Mouse (Mus musculus) stomach, embryonic 14.5 days (tissue): Measurements from ENCODE around the gene Fam213b. TPM values are rescaled to one million over a fixed set of nuclear protein-coding genes. Genes with fewer than 3 reads are reported as not detected.

Experiments
- ATAC-seq: fragments of 200-750 bp; cut with Nextera tagmentation; 2 replicates; pipeline ENCODE4 v1.8.0; 2017; ENCODE audit warnings: low read depth, moderate TSS enrichment; ENCODE audit not compliant: insufficient number of reproducible peaks, insufficient read depth, low FRiP score
- H3K27ac ChIP-seq: fragments of 300-500 bp; sonication (generic); 2 replicates; pipeline ENCODE4 v1.5.1; 2014; ENCODE audit warnings: mild to moderate bottlenecking, low read length, moderate library complexity, mixed read lengths
- H3K27me3 ChIP-seq: fragments of 300-500 bp; sonication (generic); 2 replicates; pipeline ENCODE4 v1.6.1; 2014; ENCODE audit warnings: low read length, control low read depth, mixed read lengths; ENCODE audit not compliant: control insufficient read depth, insufficient read depth
- H3K36me3 ChIP-seq: fragments of 300-500 bp; sonication (generic); 2 replicates; pipeline ENCODE4 v1.6.1; 2014; ENCODE audit warnings: mild to moderate bottlenecking, control low read depth, low read length, moderate library complexity, mixed read lengths; ENCODE audit not compliant: control insufficient read depth, insufficient read depth
- H3K4me1 ChIP-seq: fragments of 300-500 bp; sonication (generic); 2 replicates; pipeline ENCODE4 v1.6.1; 2014; ENCODE audit warnings: low read length, control low read depth, mixed read lengths; ENCODE audit not compliant: control insufficient read depth, insufficient read depth
- H3K4me2 ChIP-seq: fragments of 300-500 bp; sonication (generic); replicated peaks from 2 replicates; pipeline ENCODE4 v1.6.1; 2014; ENCODE audit warnings: low read depth, low read length, control low read depth
- H3K4me3 ChIP-seq: fragments of 300-500 bp; sonication (generic); 2 replicates; pipeline ENCODE4 v1.5.1; 2014; ENCODE audit warnings: low read depth, low read length, control low read depth
- H3K9ac ChIP-seq: fragments of 300-500 bp; sonication (generic); replicated peaks from 2 replicates; pipeline ENCODE4 v1.6.1; 2014; ENCODE audit warnings: low read depth, mild to moderate bottlenecking, control low read depth, low read length, moderate library complexity, mixed read lengths
- H3K9me3 ChIP-seq: fragments of 300-500 bp; sonication (generic); 2 replicates; pipeline ENCODE4 v1.6.1; 2016; ENCODE audit warnings: low read depth, low read length, control low read depth; ENCODE audit not compliant: control insufficient read depth
- WGBS: fragments of 180-500 bp; shearing (Covaris S2); extraction: QIAGEN DNeasy Blood & Tissue Kit; methylation state at CpG from one replicate; pipeline ENCODE4 v1.1.7; 2014; 5-methylcytosine and 5-hydroxymethylcytosine counted together
- polyA plus RNA-seq: library from polyadenylated mRNA; unstranded; fragments of >200 nt; fragmentation: Nextera tagmentation; extraction: Ambion mirVana; gene quantifications from 2 replicates; pipeline ENCODE4 v1.2.1, GENCODE M21; 2014

Gene Fam213b
- polyA plus RNA-seq, 1 experiment from 2014 or later, result 42.5 TPM

DNA sequence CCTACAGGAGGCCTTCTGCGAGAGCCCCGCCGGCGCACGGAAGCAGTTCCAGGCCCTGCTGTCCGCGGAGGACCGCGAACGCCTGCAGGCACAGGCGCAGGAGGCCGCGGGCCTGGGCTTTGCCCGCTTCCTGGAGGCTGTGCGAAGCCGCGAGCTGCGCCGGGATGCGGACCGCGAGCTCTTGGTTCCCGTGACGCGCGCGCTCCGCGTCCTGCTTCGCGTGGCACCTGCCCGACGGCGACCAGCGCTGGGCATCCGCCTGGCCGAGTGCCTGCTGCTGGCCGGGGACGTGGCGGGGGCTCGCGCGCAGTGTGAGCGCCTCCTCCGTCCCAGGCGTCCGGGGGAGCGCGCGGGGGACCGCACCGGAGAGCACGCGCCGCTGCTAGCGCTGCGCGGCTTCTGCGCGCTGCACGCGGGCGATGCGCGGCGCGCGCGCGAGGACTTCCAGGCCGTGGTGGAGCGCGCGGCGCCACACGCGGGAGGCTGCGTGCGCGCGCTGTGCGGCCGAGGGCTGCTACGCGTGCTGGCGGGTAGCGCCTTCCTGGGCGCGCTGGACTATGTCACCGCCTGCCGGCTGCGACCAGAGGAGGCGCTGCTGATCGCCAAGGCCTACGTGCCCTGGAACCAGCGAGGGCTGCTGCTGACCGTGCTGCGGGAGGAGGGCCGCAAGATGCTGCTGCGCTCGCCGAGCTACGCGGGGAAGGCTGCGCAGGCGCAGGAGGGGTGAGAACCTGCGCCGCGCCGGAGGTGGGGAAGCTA, 43.0 kb downstream of the Fam213b start:
- H3K4me1 ChIP-seq, result peaks cover 8% of the 10 kb centered on the region; the same call in 1 of the 2 replicates
- peak overlapping the region; percentile 46 for H3K4me3 ChIP-seq
- H3K27me3 ChIP-seq, result peaks cover 15% of the 10 kb centered on the region
- under 1% methylated on average over 94 of the region's 110 CpGs for WGBS
- H3K36me3 ChIP-seq, result no peaks in the 10 kb centered on the region
- peak overlapping the region; percentile 3; the same call in 1 of the 2 replicates for H3K9ac ChIP-seq
- H3K27ac ChIP-seq, result no peak overlapping the region
- H3K4me2 ChIP-seq, result peak overlapping the region; percentile 95
- peak; percentile 90 for ATAC-seq
- H3K9me3 ChIP-seq, result no peaks in the 10 kb centered on the region; the same call in 1 of the 2 replicates

DNA sequence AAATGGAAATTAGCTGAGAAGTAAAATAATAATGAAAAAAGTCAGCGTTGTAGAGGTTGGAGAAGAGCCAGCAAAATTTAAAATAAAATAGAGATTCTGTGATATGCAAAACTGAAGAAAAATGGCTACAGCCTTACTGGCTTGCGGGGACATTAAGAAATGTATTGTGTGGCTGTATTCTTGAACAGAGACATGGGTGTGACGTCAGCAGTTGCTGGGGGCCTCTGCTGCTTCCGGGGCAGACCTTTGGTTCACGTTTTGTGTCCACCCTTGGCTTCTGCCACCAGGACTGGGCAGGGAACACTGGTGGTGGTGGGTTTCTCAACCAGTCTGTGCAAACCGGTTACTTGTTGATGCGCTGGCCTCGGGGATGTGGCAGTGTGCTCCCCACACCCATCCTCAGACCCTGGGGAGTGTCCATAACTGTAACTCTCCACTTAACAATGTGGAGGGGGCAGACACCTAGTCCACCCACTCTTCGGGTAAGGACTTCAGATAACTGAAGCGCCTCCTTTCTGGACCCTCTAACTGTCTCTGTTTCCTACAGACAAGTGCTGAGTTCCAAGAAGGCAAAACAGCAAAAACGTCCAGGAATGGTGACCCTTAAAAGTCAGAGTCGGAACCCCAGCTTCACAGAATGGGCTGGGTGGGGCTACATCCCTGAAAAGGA, 44.1 kb downstream of the Fam213b start:
- H3K27ac ChIP-seq, result no peak overlapping the region
- H3K36me3 ChIP-seq, result no peaks in the 10 kb centered on the region
- H3K27me3 ChIP-seq, result peaks cover 15% of the 10 kb centered on the region

GRCm38 (mm10) chr4:154853881-154854280, 45.1 kb downstream of the Fam213b start:
- H3K27me3 ChIP-seq, result peaks cover 15% of the 10 kb centered on the region
- 70% methylated on average over 4 of the region's 4 CpGs for WGBS
- no peak for ATAC-seq

More for the DNA sequence above, 44.1 kb downstream of the Fam213b start:
- no peak for ATAC-seq
- 54% methylated on average over 12 of the region's 12 CpGs for WGBS
- Histone ChIP-seq H3K4me1 (peaks cover 8% of the 10 kb centered on the region; the same call in 1 of the 2 replicates), H3K4me2 (no peak overlapping the region), H3K9me3 (no peaks in the 10 kb centered on the region; the same call in 1 of the 2 replicates), H3K4me3 (no peak overlapping the region), H3K9ac (no peak overlapping the region)

GRCm38 (mm10) chr4:154852696-154853095, 46.2 kb downstream of the Fam213b start:
- Histone ChIP-seq H3K4me3 (no peak overlapping the region), H3K4me1 (peaks cover 8% of the 10 kb centered on the region; the same call in 1 of the 2 replicates), H3K27me3 (peaks cover 15% of the 10 kb centered on the region), H3K9me3 (no peaks in the 10 kb centered on the region; the same call in 1 of the 2 replicates), H3K36me3 (no peaks in the 10 kb centered on the region), H3K27ac (no peak overlapping the region), H3K4me2 (no peak overlapping the region), H3K9ac (no peak overlapping the region)
- WGBS, result 83% methylated on average over 1 of the region's 1 CpGs
- ATAC-seq, result no peak

More at GRCm38 (mm10) chr4:154853881-154854280, 45.1 kb downstream of the Fam213b start:
- Histone ChIP-seq H3K36me3 (no peaks in the 10 kb centered on the region), H3K4me3 (no peak overlapping the region), H3K4me2 (no peak overlapping the region), H3K27ac (no peak overlapping the region), H3K4me1 (peaks cover 8% of the 10 kb centered on the region; the same call in 1 of the 2 replicates), H3K9ac (no peak overlapping the region), H3K9me3 (no peaks in the 10 kb centered on the region; the same call in 1 of the 2 replicates)

Other genes starting within 250 kb of the Fam213b start
- gene Actrt2, start 231.3 kb downstream of the Fam213b start, polyA plus RNA-seq, result not detected in 2 replicates
- 0.29 and 0.55 TPM in 2 replicates for gene Ttc34, start 61.7 kb downstream of the Fam213b start, polyA plus RNA-seq
- gene Mmel1, start 29.6 kb downstream of the Fam213b start, polyA plus RNA-seq, result 0.12 TPM in 1 of 2 replicates, not detected in the other
- gene Tnfrsf14, start 29.4 kb upstream of the Fam213b start, polyA plus RNA-seq, result 1.2 and 2.9 TPM in 2 replicates
- 0.91 and 1.1 TPM in 2 replicates for gene Hes5, start 61.8 kb upstream of the Fam213b start, polyA plus RNA-seq
- 48.3 and 50.4 TPM in 2 replicates for gene Pank4, start 65.0 kb upstream of the Fam213b start, polyA plus RNA-seq
- gene Plch2, start 157.6 kb upstream of the Fam213b start, polyA plus RNA-seq, result 25.1 and 25.9 TPM in 2 replicates
- 6.5 and 6.7 TPM in 2 replicates for gene Pex10, start 167.9 kb upstream of the Fam213b start, polyA plus RNA-seq
- gene Rer1, start 187.2 kb upstream of the Fam213b start, polyA plus RNA-seq, result 174 and 183 TPM in 2 replicates
- gene Morn1, start 187.4 kb upstream of the Fam213b start, polyA plus RNA-seq, result 4.1 and 4.8 TPM in 2 replicates